Mouse (Mus musculus): ENCODE measurements around the gene Flvcr2.

GRCm38 (mm10) chr12:85857300-85857699 is 111.0 kb downstream of the Flvcr2 start:
- TF ChIP-seq EP300 (IDR thresholded peaks at IDR 0.05): no peak
- no peak for TF ChIP-seq CTCF (IDR thresholded peaks at IDR 0.05)

Data from lung, postnatal 0 days (tissue).